Mouse (Mus musculus): ENCODE results near the gene Tmcc3. TPM values are rescaled to one million over a fixed set of nuclear protein-coding genes. Genes with fewer than 3 reads are reported as not detected.

Tmcc3 gene
- total and polyA plus RNA-seq, 3 experiments = 11.3 to 30.1 (median 23.1) TPM

DNA sequence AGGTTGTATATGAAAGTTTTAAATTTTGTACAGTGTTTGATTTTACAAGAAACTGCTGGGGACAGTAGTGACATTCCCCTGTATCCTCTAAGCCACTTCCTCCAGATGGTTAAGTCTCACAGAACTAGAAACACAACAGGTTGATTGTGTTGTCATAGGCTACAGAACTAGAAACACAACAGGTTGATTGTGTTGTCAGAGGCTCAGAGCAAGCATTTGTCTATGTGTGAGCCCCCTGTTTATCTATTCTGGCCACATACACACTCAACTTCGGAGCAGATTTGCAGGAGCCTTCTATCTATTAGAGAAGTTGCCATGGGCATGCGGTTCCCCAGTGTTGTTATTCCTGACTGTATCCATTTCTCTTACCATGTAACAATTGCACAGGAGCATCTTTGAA, 218.3 kb downstream of the Tmcc3 start:
- dilution Hi-C loops (cut with MboI; ENCODE audit: extremely low pct_ligation_motif_present, extremely low pct_unique_long_range_greater_than_20kb, low sequenced_read_pairs) = no loop called here
- no peak overlapping the region for H3K4me3 ChIP-seq (replicated peaks in 1 of 3; ENCODE audit: low read depth in 2 of 3, low read length in 2 of 3, poor library complexity in 1 of 3)
- no peak overlapping the region for H3K27ac ChIP-seq (ENCODE audit: insufficient read depth, low read depth)
- DNase-seq (ENCODE audit: extremely low read depth) = no peak
- H3K27me3 ChIP-seq (replicated peaks) = no peaks in the 10 kb centered on the region
- in situ Hi-C loops (cut with MboI; ENCODE audit: low pct_ligation_motif_present, low pct_unique_long_range_greater_than_20kb, low sequenced_read_pairs) = no loop called here
- TF ChIP-seq IRF4 (IDR thresholded peaks at IDR 0.05; ENCODE audit: low read depth, low read length) (no peak), ZNF384 (IDR thresholded peaks at IDR 0.05; ENCODE audit: low read depth, low read length) (no peak), PAX5 (IDR thresholded peaks at IDR 0.05; ENCODE audit: low read length) (no peak), TCF12 (IDR thresholded peaks at IDR 0.05; ENCODE audit: low read depth, low read length) (no peak), NRF1 (IDR thresholded peaks at IDR 0.05; ENCODE audit: low read depth, low read length) (no peak), MAFK (IDR thresholded peaks at IDR 0.05; ENCODE audit: insufficient replicate concordance, low read length) (no peak), ZMIZ1 (IDR thresholded peaks at IDR 0.05; ENCODE audit: low read depth, low read length) (no peak), POLR2AphosphoS2 (IDR thresholded peaks at IDR 0.05; ENCODE audit: low read depth, low read length) (no peak), JUN (IDR thresholded peaks at IDR 0.05; ENCODE audit: insufficient read depth, low read depth, low read length) (no peak), ETS1 (conservative IDR thresholded peaks at IDR 0.05; ENCODE audit: low read depth, low read length) (no peak), JUND (conservative IDR thresholded peaks at IDR 0.05; ENCODE audit: low read depth, low read length) (no peak), KAT2A (IDR thresholded peaks at IDR 0.05; ENCODE audit: insufficient replicate concordance, low read length) (no peak), BHLHE40 (IDR thresholded peaks at IDR 0.05; ENCODE audit: low read depth, low read length) (no peak), CHD2 (IDR thresholded peaks at IDR 0.05; ENCODE audit: low read length) (no peak), EP300 (IDR thresholded peaks at IDR 0.05; ENCODE audit: low read length) (no peak), MAX (IDR thresholded peaks at IDR 0.05; ENCODE audit: low read length) (no peak)
- peaks cover 44 to 78% of the 10 kb centered on the region in 2 experiments for H3K4me1 ChIP-seq (ENCODE audit: control insufficient read depth in 1 of 2, insufficient read depth in 2 of 2)
- H3K4me2 ChIP-seq (ENCODE audit: insufficient read depth, low read depth, poor library complexity, severe bottlenecking) = no peak overlapping the region; the same call in 1 of the 2 replicates
- H3K36me3 ChIP-seq (replicated peaks in 1 of 2; ENCODE audit: control insufficient read depth in 1 of 2, insufficient read depth in 1 of 2, low read length in 1 of 2) = peaks cover 9 to 18% of the 10 kb centered on the region in 2 experiments
- no peak overlapping the region for H3K9ac ChIP-seq (ENCODE audit: insufficient read depth, low read depth)
- H3K9me3 ChIP-seq (replicated peaks; ENCODE audit: low read length) = no peaks in the 10 kb centered on the region
- H3K79me2 ChIP-seq (replicated peaks; ENCODE audit: control insufficient read depth, extremely low read depth, insufficient read depth, poor library complexity, severe bottlenecking) = no peaks in the 10 kb centered on the region; the same call in 1 of the 2 replicates

DNA sequence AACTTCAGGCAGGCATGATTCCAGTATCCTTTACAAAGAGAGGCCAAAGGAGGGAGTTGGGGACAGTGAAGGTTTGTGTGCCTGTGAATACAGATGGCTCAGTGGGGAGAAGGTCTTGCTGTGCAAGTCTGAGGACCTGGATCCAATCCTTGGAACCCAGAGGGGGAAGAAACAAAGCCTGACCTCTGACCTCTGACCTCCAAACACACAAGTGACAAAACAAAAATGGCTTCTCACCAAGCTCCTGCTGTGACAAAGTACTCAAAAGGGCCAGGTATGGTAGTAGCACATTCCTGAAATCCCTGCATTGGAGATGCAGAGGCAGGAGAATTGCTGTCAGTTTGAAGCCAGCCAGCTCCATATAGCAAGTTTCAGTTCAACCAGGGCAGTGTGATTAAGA, 219.7 kb downstream of the Tmcc3 start:
- TF ChIP-seq MAFK (IDR thresholded peaks at IDR 0.05; ENCODE audit: insufficient replicate concordance, low read length) (no peak), USF1 (IDR thresholded peaks at IDR 0.05; ENCODE audit: low read depth, low read length) (no peak), GABPA (IDR thresholded peaks at IDR 0.05; ENCODE audit: insufficient replicate concordance, low read depth, low read length) (no peak), ZKSCAN1 (IDR thresholded peaks at IDR 0.05; ENCODE audit: borderline replicate concordance, low read depth, low read length) (no peak), EP300 (IDR thresholded peaks at IDR 0.05; ENCODE audit: low read length) (no peak), ELF1 (IDR thresholded peaks at IDR 0.05; ENCODE audit: low read depth, low read length) (no peak), ETS1 (conservative IDR thresholded peaks at IDR 0.05; ENCODE audit: low read depth, low read length) (no peak), CHD1 (IDR thresholded peaks at IDR 0.05; ENCODE audit: low read depth, low read length) (no peak), CHD2 (IDR thresholded peaks at IDR 0.05; ENCODE audit: low read length) (no peak), MEF2A (IDR thresholded peaks at IDR 0.05; ENCODE audit: borderline replicate concordance, low read depth, low read length) (no peak), NELFE (IDR thresholded peaks at IDR 0.05; ENCODE audit: low read depth, low read length) (no peak), PAX5 (IDR thresholded peaks at IDR 0.05; ENCODE audit: low read length) (no peak), RCOR1 (conservative IDR thresholded peaks at IDR 0.05; ENCODE audit: low read depth, low read length) (no peak), NRF1 (IDR thresholded peaks at IDR 0.05; ENCODE audit: low read depth, low read length) (no peak)
- Histone ChIP-seq H3K36me3 (replicated peaks in 1 of 2; ENCODE audit: control insufficient read depth in 1 of 2, insufficient read depth in 1 of 2, low read length in 1 of 2) (peaks cover 17 to 25% of the 10 kb centered on the region in 2 experiments), H3K79me2 (replicated peaks; ENCODE audit: control insufficient read depth, extremely low read depth, insufficient read depth, poor library complexity, severe bottlenecking) (no peaks in the 10 kb centered on the region; the same call in 1 of the 2 replicates), H3K27ac (ENCODE audit: insufficient read depth, low read depth) (no peak overlapping the region), H3K27me3 (replicated peaks) (no peaks in the 10 kb centered on the region), H3K9ac (ENCODE audit: insufficient read depth, low read depth) (no peak overlapping the region), H3K9me3 (replicated peaks; ENCODE audit: low read length) (peaks cover under 1% of the 10 kb centered on the region), H3K4me3 (replicated peaks in 1 of 3; ENCODE audit: low read depth in 2 of 3, low read length in 2 of 3, poor library complexity in 1 of 3) (no peak overlapping the region), H3K4me2 (ENCODE audit: insufficient read depth, low read depth, poor library complexity, severe bottlenecking) (no peak overlapping the region), H3K4me1 (ENCODE audit: control insufficient read depth in 1 of 2, insufficient read depth in 2 of 2) (peaks cover 38 to 64% of the 10 kb centered on the region in 2 experiments)
- DNase-seq (ENCODE audit: extremely low read depth) = no peak
- dilution Hi-C loops (cut with MboI; ENCODE audit: extremely low pct_ligation_motif_present, extremely low pct_unique_long_range_greater_than_20kb, low sequenced_read_pairs) (no loop called here), in situ Hi-C loops (cut with MboI; ENCODE audit: low pct_ligation_motif_present, low pct_unique_long_range_greater_than_20kb, low sequenced_read_pairs) (no loop called here)
